In genomic region chr13:12831769-12832168, GRCm38 (mm10) we compare ENCODE assay signal across 32 mouse cellular contexts. TPM values are rescaled to one million over a fixed set of nuclear protein-coding genes. Genes with fewer than 3 reads are reported as not detected.
DNase-seq lines count a peak whose midpoint lies in the region; ATAC-seq and TF ChIP-seq lines count a peak whose summit lies in the region.
"Had no signal": no experiment of that assay in that cellular context is flagged by ENCODE, and none has a peak within 500 bp of the region (broad histone marks: within the 10 kb centered on the region; RNA-seq: fewer than 3 reads in every experiment).

No protein-coding gene starts in this region.

- H3K27me3 ChIP-seq in hindbrain, embryonic 11.5 days (ENCODE audit: control insufficient read depth, insufficient read depth, low read length), result no peaks in the 10 kb centered on the region
- no peaks in the 10 kb centered on the region for H3K27me3 ChIP-seq in hindbrain, embryonic 13.5 days
- no peaks in the 10 kb centered on the region for H3K27me3 ChIP-seq in midbrain, embryonic 13.5 days
- H3K27me3 ChIP-seq in midbrain, embryonic 16.5 days (ENCODE audit: control insufficient read depth, insufficient read depth, low read depth, low read length), result no peaks in the 10 kb centered on the region
- H3K27me3 ChIP-seq in neural tube, embryonic 11.5 days (ENCODE audit: control insufficient read depth, insufficient read depth, low read length), result no peaks in the 10 kb centered on the region
- H3K27me3 ChIP-seq: CH12.LX; forebrain, embryonic 13.5 days; heart, embryonic 12.5 days; intestine, embryonic 15.5 days had no signal

- H3K4me3 ChIP-seq in hindbrain, embryonic 11.5 days (ENCODE audit: low read depth, low read length), result no peak overlapping the region
- no peak overlapping the region for H3K4me3 ChIP-seq in hindbrain, embryonic 13.5 days
- H3K4me3 ChIP-seq in midbrain, embryonic 13.5 days (replicated peaks), result no peak overlapping the region
- no peak overlapping the region for H3K4me3 ChIP-seq in midbrain, embryonic 16.5 days (ENCODE audit: low read depth, low read length)
- no peak overlapping the region for H3K4me3 ChIP-seq in neural tube, embryonic 11.5 days (ENCODE audit: low read depth, low read length)
- H3K4me3 ChIP-seq in gastrocnemius, adult 2 months, result no peak overlapping the region
- H3K4me3 ChIP-seq: forebrain, embryonic 10.5 days; forebrain, embryonic 13.5 days; heart, embryonic 12.5 days; intestine, embryonic 15.5 days had no signal

- H3K27ac ChIP-seq in hindbrain, embryonic 11.5 days (ENCODE audit: low read depth, low read length), result no peak overlapping the region
- no peak overlapping the region for H3K27ac ChIP-seq in hindbrain, embryonic 13.5 days
- no peak overlapping the region for H3K27ac ChIP-seq in midbrain, embryonic 13.5 days
- H3K27ac ChIP-seq in midbrain, embryonic 16.5 days (ENCODE audit: low read length), result no peak overlapping the region
- H3K27ac ChIP-seq in neural tube, embryonic 11.5 days (ENCODE audit: low read depth, low read length), result no peak overlapping the region
- no peak overlapping the region for H3K27ac ChIP-seq in gastrocnemius, adult 2 months
- H3K27ac ChIP-seq: forebrain, embryonic 10.5 days; forebrain, embryonic 13.5 days; intestine, embryonic 15.5 days had no signal

- 80% methylated on average over 2 of the region's 2 CpGs for WGBS in hindbrain, embryonic 11.5 days
- WGBS in hindbrain, embryonic 13.5 days, result 81% methylated on average over 2 of the region's 2 CpGs
- 75% methylated on average over 2 of the region's 2 CpGs for WGBS in midbrain, embryonic 13.5 days
- WGBS in midbrain, embryonic 16.5 days, result 75% methylated on average over 2 of the region's 2 CpGs
- 78% methylated on average over 2 of the region's 2 CpGs for WGBS in neural tube, embryonic 11.5 days

- H3K9ac ChIP-seq in hindbrain, embryonic 11.5 days (ENCODE audit: low read depth, low read length), result no peak overlapping the region
- no peak overlapping the region for H3K9ac ChIP-seq in hindbrain, embryonic 13.5 days
- no peak overlapping the region for H3K9ac ChIP-seq in midbrain, embryonic 13.5 days (replicated peaks)
- H3K9ac ChIP-seq in midbrain, embryonic 16.5 days (ENCODE audit: low read depth, low read length), result no peak overlapping the region
- no peak overlapping the region for H3K9ac ChIP-seq in neural tube, embryonic 11.5 days (ENCODE audit: low read length)
- H3K9ac ChIP-seq: forebrain, embryonic 13.5 days; forebrain, postnatal 0 days; heart, embryonic 12.5 days; intestine, embryonic 15.5 days had no signal

- no peaks in the 10 kb centered on the region for H3K36me3 ChIP-seq in hindbrain, embryonic 11.5 days (ENCODE audit: control insufficient read depth, insufficient read depth, low read length)
- no peaks in the 10 kb centered on the region for H3K36me3 ChIP-seq in hindbrain, embryonic 13.5 days
- no peaks in the 10 kb centered on the region for H3K36me3 ChIP-seq in midbrain, embryonic 13.5 days
- no peaks in the 10 kb centered on the region for H3K36me3 ChIP-seq in midbrain, embryonic 16.5 days (ENCODE audit: control insufficient read depth, insufficient read depth, low read length)
- peaks cover 3% of the 10 kb centered on the region for H3K36me3 ChIP-seq in neural tube, embryonic 11.5 days (ENCODE audit: control insufficient read depth, insufficient read depth, low read length)
- H3K36me3 ChIP-seq: forebrain, embryonic 10.5 days; intestine, embryonic 15.5 days had no signal

- DNase-seq in hindbrain, embryonic 11.5 days (ENCODE audit: low spot score), result no peak
- no peak for DNase-seq in neural tube, embryonic 11.5 days (ENCODE audit: low spot score)
- DNase-seq in neural tube, embryonic 10.5 days (ENCODE audit: extremely low spot score, low spot score), result no peak
- DNase-seq in mesoderm, embryonic 11.5 days (ENCODE audit: low read depth, low spot score), result peak; percentile 2
- no peak for DNase-seq in gastrocnemius, adult 2 months
- DNase-seq: adrenal gland, postnatal 10 days; adrenal gland, postnatal 36 days; B cell, adult 2 months; cerebellum, adult 18-20 months; cerebellum, adult 9-10 months; cerebellum, postnatal 14 days; forebrain, postnatal 0 days; gastrocnemius, postnatal 25 days; heart, adult 18-20 months had no signal

- intact Hi-C loops in gastrocnemius, adult 2 months (cut with DNase I), result no loop called here

- peaks cover 24% of the 10 kb centered on the region for H3K9me3 ChIP-seq in hindbrain, embryonic 11.5 days (ENCODE audit: control insufficient read depth, low read length)
- H3K9me3 ChIP-seq in hindbrain, embryonic 13.5 days, result peaks cover 58% of the 10 kb centered on the region
- peaks cover 55% of the 10 kb centered on the region for H3K9me3 ChIP-seq in midbrain, embryonic 13.5 days
- H3K9me3 ChIP-seq in midbrain, embryonic 16.5 days (replicated peaks; ENCODE audit: control insufficient read depth, low read length, poor library complexity, severe bottlenecking), result peaks cover 32% of the 10 kb centered on the region
- H3K9me3 ChIP-seq in neural tube, embryonic 11.5 days (ENCODE audit: control insufficient read depth, low read length), result peaks cover 16% of the 10 kb centered on the region

- no peak overlapping the region for H3K4me2 ChIP-seq in hindbrain, embryonic 11.5 days (replicated peaks; ENCODE audit: low read depth, low read length)
- H3K4me2 ChIP-seq in hindbrain, embryonic 13.5 days, result no peak overlapping the region
- H3K4me2 ChIP-seq in midbrain, embryonic 13.5 days (replicated peaks), result no peak overlapping the region
- H3K4me2 ChIP-seq in midbrain, embryonic 16.5 days (ENCODE audit: low read length), result no peak overlapping the region
- H3K4me2 ChIP-seq in neural tube, embryonic 11.5 days (ENCODE audit: low read depth), result no peak overlapping the region
- H3K4me2 ChIP-seq: forebrain, embryonic 13.5 days; heart, embryonic 12.5 days; intestine, embryonic 15.5 days had no signal

- no peak for TF ChIP-seq CTCF in gastrocnemius, adult 2 months (IDR thresholded peaks at IDR 0.05)

- H3K4me1 ChIP-seq in hindbrain, embryonic 11.5 days (replicated peaks; ENCODE audit: control insufficient read depth, insufficient read depth, low read length), result no peaks in the 10 kb centered on the region
- H3K4me1 ChIP-seq in hindbrain, embryonic 13.5 days (replicated peaks), result no peaks in the 10 kb centered on the region
- H3K4me1 ChIP-seq in midbrain, embryonic 13.5 days (replicated peaks), result no peaks in the 10 kb centered on the region
- H3K4me1 ChIP-seq in midbrain, embryonic 16.5 days (ENCODE audit: control insufficient read depth, insufficient read depth, low read length), result no peaks in the 10 kb centered on the region
- no peaks in the 10 kb centered on the region for H3K4me1 ChIP-seq in neural tube, embryonic 11.5 days (ENCODE audit: control insufficient read depth, insufficient read depth, low read length)
- H3K4me1 ChIP-seq: forebrain, embryonic 10.5 days; forebrain, embryonic 13.5 days; heart, embryonic 12.5 days; intestine, embryonic 15.5 days had no signal

- ATAC-seq in hindbrain, embryonic 11.5 days (ENCODE audit: low FRiP score), result 0 out of 2 replicates have a peak, but pooled peaks have one; percentile 30
- ATAC-seq in hindbrain, embryonic 13.5 days (ENCODE audit: low FRiP score), result no peak
- 0 out of 2 replicates have a peak, but pooled peaks have one; percentile 50 for ATAC-seq in midbrain, embryonic 13.5 days
- ATAC-seq in midbrain, embryonic 16.5 days, result no peak
- 0 out of 2 replicates have a peak, but pooled peaks have one; percentile 31 for ATAC-seq in neural tube, embryonic 11.5 days (ENCODE audit: insufficient read depth, low FRiP score, low TSS enrichment)
- ATAC-seq: forebrain, embryonic 13.5 days; forebrain, postnatal 0 days; hindbrain, embryonic 16.5 days; intestine, embryonic 15.5 days had no signal

RNA-seq across cellular contexts. Expression of gene Prl2c3, which starts 31.9 kb away (rescaled TPM):
- 0.42 and 0.62 TPM in 2 replicates for polyA plus RNA-seq in hindbrain, embryonic 11.5 days (2014; fragmentation: Nextera tagmentation; extraction: Ambion mirVana)
- polyA plus RNA-seq in hindbrain, embryonic 13.5 days (2015; fragmentation: Nextera tagmentation; extraction: Ambion mirVana), result not detected in 2 replicates
- polyA plus RNA-seq in midbrain, embryonic 13.5 days (2015; fragmentation: Nextera tagmentation; extraction: Ambion mirVana), result not detected in 2 replicates
- not detected in 2 replicates for polyA plus RNA-seq in midbrain, embryonic 16.5 days (2015; fragmentation: Nextera tagmentation; extraction: Ambion mirVana)
- not detected in 2 replicates for polyA plus RNA-seq in neural tube, embryonic 11.5 days (2014; fragmentation: Nextera tagmentation; extraction: Ambion mirVana)
- total RNA-seq in gastrocnemius, adult 2 months (2021), result not detected
- total RNA-seq: adrenal gland, adult 18-20 months; adrenal gland, postnatal 10 days; adrenal gland, postnatal 36 days; CH12.LX; forebrain, postnatal 0 days; gastrocnemius, adult 8-10 months; gastrocnemius, postnatal 25 days; heart, adult 18-20 months; heart, postnatal 25 days; hematopoietic stem cell, adult 5-6 weeks; MEL had no signal
- polyA plus RNA-seq: embryonic facial prominence, embryonic 11.5 days; embryonic facial prominence, embryonic 14.5 days; forebrain, embryonic 10.5 days; forebrain, embryonic 13.5 days; forebrain, postnatal 0 days; gonadal fat pad, adult 2 months; heart, embryonic 16.5 days; hindbrain, embryonic 16.5 days; intestine, embryonic 15.5 days had no signal

Comparison
In these comparisons a context has a peak if more than half of its experiments do, and no peak if none do; other contexts are left out.
1. ATAC-seq: peak in hindbrain, embryonic 11.5 days (single experiment), midbrain, embryonic 13.5 days (single experiment) and neural tube, embryonic 11.5 days (single experiment); none in hindbrain, embryonic 13.5 days (single experiment) and midbrain, embryonic 16.5 days (single experiment).